Mouse (Mus musculus) limb, embryonic 10.5 days (tissue): ENCODE measurements around the gene Dnmt3a. TPM values are rescaled to one million over a fixed set of nuclear protein-coding genes. Genes with fewer than 3 reads are reported as not detected.

Experiments used
- DNase-seq: peaks from one replicate; pipeline ENCODE4 v3.0.0-alpha.2; 2017; ENCODE audit warnings: low spot score
- H3K27ac ChIP-seq: fragments of 300-500 bp; sonication (generic); 2 replicates; pipeline ENCODE4 v1.5.1; 2016; ENCODE audit warnings: mild to moderate bottlenecking
- H3K27me3 ChIP-seq: fragments of 300-500 bp; sonication (generic); 2 replicates; pipeline ENCODE4 v1.6.1; 2016; ENCODE audit warnings: low read depth, mild to moderate bottlenecking; ENCODE audit not compliant: poor library complexity, severe bottlenecking
- H3K36me3 ChIP-seq: fragments of 300-500 bp; sonication (generic); 2 replicates; pipeline ENCODE4 v1.6.1; 2016; ENCODE audit warnings: mild to moderate bottlenecking, moderate library complexity
- H3K4me1 ChIP-seq: fragments of 300-500 bp; sonication (generic); 2 replicates; pipeline ENCODE4 v1.6.1; 2016
- H3K4me3 ChIP-seq: fragments of 300-500 bp; sonication (generic); 2 replicates; pipeline ENCODE4 v1.5.1; 2016; ENCODE audit warnings: mild to moderate bottlenecking, moderate library complexity
- H3K9me3 ChIP-seq: fragments of 300-500 bp; sonication (generic); replicated peaks from 2 replicates; pipeline ENCODE4 v1.6.1; 2016; ENCODE audit warnings: mild to moderate bottlenecking
- WGBS: fragments of 180-500 bp; shearing (Covaris S2); methylation state at CpG from one replicate; pipeline ENCODE4 v1.1.7; 2016; 5-methylcytosine and 5-hydroxymethylcytosine counted together
- polyA plus RNA-seq: library from polyadenylated mRNA; unstranded; fragments of >200 nt; fragmentation: Nextera tagmentation; extraction: Ambion mirVana; gene quantifications from 2 replicates; pipeline ENCODE4 v1.2.1, GENCODE M21; 2016

The Dnmt3a gene
- polyA plus RNA-seq, 1 experiment from 2014 or later = 298 TPM

DNA sequence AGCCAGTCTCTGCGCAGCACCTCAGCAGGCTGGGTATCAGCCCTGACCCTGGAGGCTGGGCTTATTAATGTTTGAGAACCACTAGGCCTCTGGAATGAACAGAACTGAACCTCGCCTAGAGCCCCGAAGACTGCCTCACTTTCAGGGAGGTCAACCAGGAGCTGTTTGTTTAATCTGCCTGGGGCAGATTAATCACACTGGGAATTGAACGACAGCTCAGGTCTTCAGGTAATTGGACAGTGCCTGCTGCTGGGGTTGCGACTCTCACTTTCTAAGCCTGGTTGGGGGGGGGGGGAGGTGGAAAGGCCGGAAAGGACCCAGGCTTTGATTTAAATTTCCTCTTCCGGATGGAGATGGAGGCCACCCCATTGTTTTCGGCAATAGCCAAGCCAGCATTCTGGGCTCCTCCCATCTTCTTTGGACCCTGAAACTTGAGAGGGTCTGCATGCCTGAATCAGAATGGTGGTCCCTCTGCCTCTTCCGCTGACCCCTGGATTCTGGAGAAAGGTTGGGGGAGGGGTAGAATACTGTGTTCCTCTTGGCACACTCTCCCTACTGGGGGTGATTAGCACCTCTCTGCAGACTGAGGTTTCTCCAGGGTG lies 79.2 kb downstream of the Dnmt3a start:
- Histone ChIP-seq H3K36me3 (peaks cover 14% of the 10 kb centered on the region; the same call in 1 of the 2 replicates), H3K4me1 (peaks cover 72% of the 10 kb centered on the region), H3K27ac (peak overlapping the region; percentile 84), H3K27me3 (no peaks in the 10 kb centered on the region), H3K9me3 (no peaks in the 10 kb centered on the region), H3K4me3 (peak overlapping the region; percentile 23; the same call in 1 of the 2 replicates)
- 7% methylated on average over 9 of the region's 9 CpGs for WGBS
- DNase-seq = peak; percentile 56

GRCm38 (mm10) chr12:3886601-3887000 lies 80.8 kb downstream of the Dnmt3a start:
- peaks cover 79% of the 10 kb centered on the region for H3K4me1 ChIP-seq
- no peak overlapping the region for H3K4me3 ChIP-seq
- H3K27me3 ChIP-seq = no peaks in the 10 kb centered on the region
- H3K27ac ChIP-seq = peak overlapping the region; percentile 84
- DNase-seq = no peak
- peaks cover 9% of the 10 kb centered on the region; the same call in 1 of the 2 replicates for H3K36me3 ChIP-seq
- 28% methylated on average over 2 of the region's 2 CpGs for whole genome bisulfite sequencing
- H3K9me3 ChIP-seq = no peaks in the 10 kb centered on the region

GRCm38 (mm10) chr12:3887515-3888325 lies 81.9 kb downstream of the Dnmt3a start:
- DNase-seq = peak; percentile 61
- H3K27ac ChIP-seq = peak overlapping the region; percentile 84
- H3K4me1 ChIP-seq = peaks cover 85% of the 10 kb centered on the region
- no peaks in the 10 kb centered on the region for H3K27me3 ChIP-seq
- H3K4me3 ChIP-seq = peak overlapping the region; percentile 26
- 43% methylated on average over 4 of the region's 4 CpGs for WGBS
- peaks cover 2% of the 10 kb centered on the region; the same call in 1 of the 2 replicates for H3K36me3 ChIP-seq
- no peaks in the 10 kb centered on the region for H3K9me3 ChIP-seq

- Histone ChIP-seq H3K9me3 (no peaks in the 10 kb centered on the region), H3K27ac (peak overlapping the region; percentile 95; the same call in 1 of the 2 replicates), H3K36me3 (peaks cover 14% of the 10 kb centered on the region), H3K4me3 (no peak overlapping the region), H3K27me3 (no peaks in the 10 kb centered on the region), H3K4me1 (peaks cover 89% of the 10 kb centered on the region)
- WGBS = 44% methylated on average over 7 of the region's 7 CpGs
- no peak for DNase-seq
Observed at GRCm38 (mm10) chr12:3889875-3890635, 84.2 kb downstream of the Dnmt3a start.

DNA sequence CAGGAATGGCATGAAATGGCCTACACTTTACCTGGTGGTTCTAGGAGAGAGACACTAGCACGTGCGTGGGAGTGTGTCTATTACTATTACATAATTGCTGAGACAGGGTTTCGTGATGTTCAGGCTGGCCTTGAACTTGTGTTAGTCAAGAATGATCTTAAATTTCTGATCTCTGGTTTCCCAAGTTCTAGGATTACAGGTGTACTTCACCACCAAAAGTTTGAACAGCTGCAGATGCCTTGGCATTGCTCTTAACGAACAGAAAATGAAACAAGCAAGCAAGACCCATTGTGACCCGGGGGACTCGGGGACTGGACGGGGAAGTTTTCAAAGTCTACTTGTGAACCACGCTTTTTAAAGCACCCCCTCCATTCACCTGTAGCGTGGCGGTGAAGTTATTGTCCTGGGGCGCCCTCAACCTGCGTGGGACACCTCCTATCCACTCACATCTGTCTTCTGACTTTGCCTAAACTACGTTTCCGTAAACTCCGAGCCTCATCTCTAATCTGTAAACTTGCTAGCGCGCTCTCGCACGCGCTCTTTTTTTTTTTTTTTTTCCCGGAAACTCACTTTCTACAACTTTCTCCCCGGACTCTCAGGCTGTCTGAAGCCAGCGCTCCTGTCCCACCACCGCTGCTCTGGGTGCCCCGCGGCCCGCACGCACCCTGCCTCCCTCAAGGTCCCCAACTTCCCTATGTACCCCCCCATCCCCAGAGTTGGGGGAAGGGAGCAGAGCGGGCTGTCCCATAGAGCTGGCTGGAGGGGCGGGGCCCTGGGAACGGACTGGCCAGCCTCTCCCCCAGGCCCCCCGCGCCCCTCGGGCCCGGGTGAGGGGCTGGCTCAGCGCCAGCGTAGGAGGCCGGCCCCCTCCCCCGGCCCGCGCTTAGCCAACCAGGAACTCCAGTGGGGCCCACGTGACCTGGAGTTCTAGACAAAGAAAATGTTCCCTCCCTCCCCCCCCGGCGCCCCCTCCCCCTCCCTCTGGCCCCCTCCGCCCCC lies 85.2 kb downstream of the Dnmt3a start:
- peaks cover 24% of the 10 kb centered on the region for H3K36me3 ChIP-seq
- H3K27me3 ChIP-seq = no peaks in the 10 kb centered on the region
- peak overlapping the region; percentile 57 for H3K4me3 ChIP-seq
- H3K4me1 ChIP-seq = peaks cover 88% of the 10 kb centered on the region
- DNase-seq = peak; percentile 93
- H3K9me3 ChIP-seq = no peaks in the 10 kb centered on the region
- 4% methylated on average over 43 of the region's 45 CpGs for WGBS
- peak overlapping the region; percentile 95 for H3K27ac ChIP-seq

DNA sequence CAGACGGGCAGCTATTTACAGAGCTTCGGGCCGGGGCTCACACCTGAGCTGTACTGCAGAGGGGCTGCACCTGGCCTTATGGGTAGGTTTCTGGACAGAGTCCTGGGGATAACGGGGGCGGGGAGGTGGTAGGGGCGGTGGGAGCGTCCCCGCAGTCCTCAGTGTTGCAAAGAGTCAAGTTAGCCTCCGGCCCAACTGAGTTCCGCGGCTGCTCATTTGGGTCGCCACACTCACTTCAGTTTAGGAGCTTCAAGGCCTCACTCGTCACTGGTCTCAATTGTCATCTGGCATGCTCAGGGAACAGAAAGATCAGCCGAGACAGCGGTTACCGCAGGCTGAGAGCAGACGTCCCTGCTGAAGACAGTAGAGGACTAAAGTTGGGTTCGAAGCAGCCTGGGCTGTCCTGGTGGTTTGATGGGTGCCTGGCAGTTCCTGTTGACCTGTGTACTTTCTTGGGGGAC lies 86.0 kb downstream of the Dnmt3a start:
- Histone ChIP-seq H3K27me3 (no peaks in the 10 kb centered on the region), H3K27ac (peak overlapping the region; percentile 95), H3K9me3 (no peaks in the 10 kb centered on the region), H3K36me3 (peaks cover 32% of the 10 kb centered on the region), H3K4me3 (peak overlapping the region; percentile 57), H3K4me1 (peaks cover 80% of the 10 kb centered on the region)
- under 1% methylated on average over 18 of the region's 18 CpGs for WGBS
- no peak for DNase-seq

DNA sequence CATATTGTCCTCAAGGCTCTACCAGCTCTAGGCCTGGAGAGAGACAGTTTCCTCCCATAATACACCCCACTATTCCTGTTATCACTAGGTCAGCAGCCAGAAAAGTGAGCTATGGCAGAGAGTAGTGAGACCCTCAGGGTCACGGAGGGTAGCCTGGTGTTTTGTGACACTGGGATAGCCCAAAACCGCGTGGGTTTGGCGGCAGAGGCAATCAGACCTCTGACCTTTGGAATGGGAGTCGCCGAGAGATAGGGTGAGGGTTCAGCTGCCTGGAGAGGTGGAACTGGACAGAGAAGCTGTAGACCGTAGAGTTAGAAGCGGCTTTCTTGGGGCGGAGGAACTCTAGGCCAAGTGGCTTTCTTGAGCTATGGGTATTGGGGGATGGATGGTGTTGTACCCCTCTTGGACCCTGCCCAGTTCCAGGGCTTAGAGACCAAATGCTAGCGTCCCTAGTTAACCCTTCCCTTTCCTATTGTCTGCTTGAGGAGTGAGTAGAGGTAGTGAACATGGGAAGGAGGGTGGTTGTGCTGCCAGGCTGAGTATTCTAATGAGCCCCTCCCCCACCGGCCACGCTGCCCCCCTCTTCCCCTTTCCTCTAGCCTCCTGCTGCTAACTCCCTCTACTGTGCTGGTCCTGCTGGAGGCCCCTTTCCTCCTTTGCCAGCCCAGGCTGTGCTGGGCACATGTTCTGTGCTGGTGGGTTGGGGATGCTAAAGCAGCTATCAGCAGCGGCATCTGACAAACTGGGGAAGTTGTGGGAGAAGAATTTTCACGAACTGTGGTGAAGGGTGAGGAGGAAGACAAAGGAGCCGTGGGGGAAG lies 86.6 kb downstream of the Dnmt3a start:
- peak; percentile 73 for DNase-seq
- peaks cover 74% of the 10 kb centered on the region for H3K4me1 ChIP-seq

GRCm38 (mm10) chr12:3893335-3893734 lies 87.5 kb downstream of the Dnmt3a start:
- H3K9me3 ChIP-seq = no peaks in the 10 kb centered on the region
- peaks cover 65% of the 10 kb centered on the region for H3K4me1 ChIP-seq
- peak overlapping the region; percentile 57 for H3K4me3 ChIP-seq
- H3K27ac ChIP-seq = peak overlapping the region; percentile 95
- no peak for DNase-seq
- no peaks in the 10 kb centered on the region for H3K27me3 ChIP-seq
- peaks cover 47% of the 10 kb centered on the region for H3K36me3 ChIP-seq
- 44% methylated on average over 6 of the region's 6 CpGs for WGBS

More for the DNA sequence above, 86.6 kb downstream of the Dnmt3a start:
- peaks cover 38% of the 10 kb centered on the region for H3K36me3 ChIP-seq
- H3K27ac ChIP-seq = peak overlapping the region; percentile 95
- 5% methylated on average over 15 of the region's 15 CpGs for WGBS
- peak overlapping the region; percentile 57 for H3K4me3 ChIP-seq
- H3K27me3 ChIP-seq = no peaks in the 10 kb centered on the region
- no peaks in the 10 kb centered on the region for H3K9me3 ChIP-seq

GRCm38 (mm10) chr12:3894525-3894924 lies 88.7 kb downstream of the Dnmt3a start:
- Histone ChIP-seq H3K9me3 (no peaks in the 10 kb centered on the region), H3K27me3 (no peaks in the 10 kb centered on the region), H3K4me3 (peak overlapping the region; percentile 57; the same call in 1 of the 2 replicates), H3K36me3 (peaks cover 59% of the 10 kb centered on the region), H3K27ac (peak overlapping the region; percentile 28; the same call in 1 of the 2 replicates), H3K4me1 (peaks cover 53% of the 10 kb centered on the region)
- DNase-seq = no peak
- 83% methylated on average over 7 of the region's 7 CpGs for WGBS

GRCm38 (mm10) chr12:3897057-3897545 lies 91.3 kb downstream of the Dnmt3a start:
- H3K4me3 ChIP-seq = no peak overlapping the region
- H3K27me3 ChIP-seq = no peaks in the 10 kb centered on the region
- H3K4me1 ChIP-seq = peaks cover 38% of the 10 kb centered on the region
- no peak for DNase-seq
- H3K9me3 ChIP-seq = no peaks in the 10 kb centered on the region
- WGBS = 91% methylated on average over 9 of the region's 9 CpGs
- no peak overlapping the region for H3K27ac ChIP-seq
- peaks cover 82% of the 10 kb centered on the region for H3K36me3 ChIP-seq

DNA sequence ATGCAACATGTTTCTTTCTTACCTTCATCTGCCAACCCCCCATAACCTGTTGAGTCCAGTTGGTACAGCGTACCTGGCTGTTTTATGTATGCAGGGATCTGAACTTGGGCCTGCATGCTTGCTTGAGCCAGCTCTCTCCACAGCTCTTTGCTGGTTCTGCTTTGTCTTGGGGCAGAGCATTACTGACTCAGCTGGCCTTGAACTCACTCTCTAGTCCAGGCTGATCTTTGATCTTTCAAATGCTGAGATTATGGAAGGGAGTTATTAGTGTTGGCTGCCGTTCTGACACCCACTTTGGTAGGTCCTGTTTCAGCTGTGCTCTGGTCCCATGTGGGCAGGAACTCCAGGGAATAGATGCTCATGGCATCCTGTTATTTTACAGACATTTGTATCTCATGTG lies 93.0 kb downstream of the Dnmt3a start:
- Histone ChIP-seq H3K27ac (no peak overlapping the region), H3K9me3 (no peaks in the 10 kb centered on the region), H3K27me3 (no peaks in the 10 kb centered on the region), H3K36me3 (peaks cover 97% of the 10 kb centered on the region), H3K4me1 (peaks cover 22% of the 10 kb centered on the region), H3K4me3 (no peak overlapping the region)
- WGBS = 88% methylated on average over 2 of the region's 2 CpGs
- DNase-seq = no peak
